Mouse (Mus musculus) neural tube, embryonic 10.5 days (tissue): ENCODE results near the gene Dscaml1.

Experiments
- DNase-seq: peaks from one replicate; pipeline ENCODE4 v3.0.0-alpha.2; 2017; ENCODE audit warnings: low spot score; ENCODE audit errors: extremely low spot score

Gene Dscaml1

DNA sequence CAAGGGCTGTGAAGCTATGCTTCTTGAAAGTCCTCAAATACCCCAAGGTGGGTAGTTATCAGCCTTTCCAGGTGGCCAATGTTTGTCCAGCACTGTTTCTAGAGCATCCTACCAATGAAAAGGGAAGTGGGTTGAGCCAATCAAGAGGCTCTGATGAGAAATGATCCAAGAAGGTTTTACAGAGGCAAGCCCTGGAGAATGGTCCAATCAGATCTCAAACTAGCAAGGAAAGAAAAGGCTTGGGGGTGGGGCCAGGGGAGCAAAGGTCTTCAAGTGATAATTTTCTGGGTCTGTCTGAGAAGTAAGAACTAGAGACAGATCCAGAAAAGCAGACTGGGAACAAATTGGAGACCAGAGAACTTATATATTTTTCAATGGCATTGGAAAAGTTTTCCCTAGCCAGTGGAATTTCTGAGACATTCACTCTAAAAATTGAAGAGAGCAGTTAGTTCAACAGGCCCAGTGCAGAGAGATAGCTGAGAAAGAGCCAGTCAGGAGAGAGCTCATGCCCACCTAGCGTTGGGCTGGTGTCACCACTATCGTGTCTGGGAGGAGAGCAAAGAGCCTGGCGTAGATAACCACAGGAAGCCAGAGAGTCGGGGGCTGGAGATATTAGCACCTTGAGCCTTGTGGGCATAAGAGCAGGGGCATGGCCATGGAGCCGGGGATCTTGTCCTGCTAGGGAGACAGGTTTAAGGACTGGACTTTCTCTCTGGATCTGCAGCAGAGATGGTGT is 140.6 kb downstream of the Dscaml1 start:
- DNase-seq = no peak

GRCm38 (mm10) chr9:45569680-45570079 is 143.3 kb downstream of the Dscaml1 start:
- DNase-seq = no peak

GRCm38 (mm10) chr9:45570346-45570745 is 143.9 kb downstream of the Dscaml1 start:
- DNase-seq = no peak

- no peak for DNase-seq
Observed at GRCm38 (mm10) chr9:45572787-45573492, 146.5 kb downstream of the Dscaml1 start.

DNA sequence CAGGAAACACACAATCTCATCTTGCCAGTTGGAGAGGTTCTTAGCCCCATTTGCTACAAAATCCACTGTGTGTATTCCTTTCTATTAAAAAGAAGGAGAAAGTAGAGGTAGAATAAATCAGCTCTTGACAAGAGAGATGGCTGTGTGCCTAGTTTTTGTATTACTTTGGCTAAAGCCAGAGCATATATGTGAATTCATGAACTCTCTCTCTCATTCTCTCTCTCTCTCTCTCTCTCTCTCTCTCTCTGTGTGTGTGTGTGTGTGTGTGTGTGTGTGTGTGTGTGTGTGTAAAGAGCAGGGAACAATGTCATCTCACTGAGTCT is 147.0 kb downstream of the Dscaml1 start:
- no peak for DNase-seq

DNA sequence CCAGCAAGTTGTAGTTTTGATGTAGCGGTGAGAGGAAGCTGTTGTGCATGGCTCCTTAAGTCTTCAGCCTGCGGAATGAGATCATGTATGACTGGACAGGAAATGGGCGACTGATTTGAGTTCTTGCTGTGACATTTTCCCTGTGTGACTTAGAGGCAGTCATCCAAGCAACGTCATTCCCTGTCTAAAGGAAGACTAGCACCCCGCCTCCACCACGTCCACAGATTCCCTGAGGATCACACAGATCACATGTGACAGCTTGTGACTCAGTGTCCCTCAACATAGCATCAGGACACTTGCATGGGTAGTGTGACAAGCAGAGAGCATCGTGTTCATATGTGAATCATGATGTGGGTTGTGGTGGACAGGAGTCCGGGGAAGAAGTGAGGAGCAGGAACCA is 147.6 kb downstream of the Dscaml1 start:
- DNase-seq = no peak

- DNase-seq = no peak
Observed at GRCm38 (mm10) chr9:45580069-45580795, 153.8 kb downstream of the Dscaml1 start.

DNA sequence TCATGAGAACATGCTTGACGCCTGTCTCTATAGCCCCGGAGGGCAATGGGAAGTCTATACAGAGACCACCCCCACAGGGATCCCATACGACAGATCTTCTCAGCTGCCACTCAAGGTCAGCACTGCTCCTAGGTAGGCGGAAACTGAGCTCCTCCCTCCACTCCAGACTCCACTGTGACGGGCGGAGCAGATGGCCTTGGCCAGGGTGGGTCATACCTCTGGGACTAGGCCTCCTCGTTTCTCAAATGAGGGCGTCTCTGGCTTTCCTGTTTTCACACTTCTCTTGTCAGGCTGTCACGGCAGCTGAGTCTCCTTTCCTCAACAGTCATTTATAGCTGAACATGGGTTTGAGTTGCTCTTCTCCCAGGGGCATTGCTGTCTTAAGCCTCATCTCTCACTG is 160.0 kb downstream of the Dscaml1 start:
- DNase-seq = no peak

DNA sequence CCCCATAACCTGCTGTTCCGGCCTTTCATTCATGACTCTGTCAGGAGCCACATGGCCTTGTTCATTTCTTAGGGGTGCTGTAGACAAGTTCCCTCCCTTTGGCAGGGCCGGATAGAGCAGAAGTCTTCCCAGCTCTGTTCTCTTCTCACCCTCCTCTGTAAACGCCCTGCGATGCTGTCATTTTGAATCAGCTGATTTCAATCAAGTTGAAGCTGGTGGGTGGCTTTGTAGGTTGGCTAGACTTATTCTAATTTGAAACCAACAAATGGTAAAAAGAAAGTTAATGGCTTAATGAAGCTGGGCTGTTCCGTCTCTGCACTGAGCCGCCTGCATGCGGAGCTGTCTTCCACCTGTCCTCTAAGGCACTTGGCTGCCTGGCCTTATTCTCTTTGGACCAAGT is 161.3 kb downstream of the Dscaml1 start:
- DNase-seq = no peak

- peak; percentile 57 for DNase-seq
Observed at GRCm38 (mm10) chr9:45589867-45590266, 163.4 kb downstream of the Dscaml1 start.

GRCm38 (mm10) chr9:45591061-45591460 is 164.6 kb downstream of the Dscaml1 start:
- DNase-seq = no peak

- no peak for DNase-seq
Observed at GRCm38 (mm10) chr9:45592374-45592773, 165.9 kb downstream of the Dscaml1 start.

- no peak for DNase-seq
Observed at GRCm38 (mm10) chr9:45598117-45598516, 171.7 kb downstream of the Dscaml1 start.

- no peak for DNase-seq
Observed at GRCm38 (mm10) chr9:45599377-45599776, 172.9 kb downstream of the Dscaml1 start.

DNA sequence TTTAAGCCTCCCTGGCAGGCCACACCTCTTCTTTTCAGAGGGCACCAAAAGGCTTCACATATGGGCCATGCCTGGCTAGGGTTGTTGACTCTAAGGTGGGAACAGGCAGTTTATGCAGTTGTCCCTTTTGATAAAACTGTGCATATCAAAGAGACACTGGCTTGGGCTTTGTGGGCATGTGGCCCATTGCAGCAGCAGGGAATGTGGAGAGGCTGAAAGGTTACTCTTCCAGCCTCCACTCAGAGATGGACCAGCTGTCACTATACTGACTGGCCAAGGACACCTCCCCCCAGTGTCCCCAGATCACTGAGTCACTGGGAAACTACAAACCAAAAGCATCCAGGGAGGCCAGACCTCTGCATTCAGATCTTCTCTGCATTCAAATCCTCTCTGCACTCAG is 180.9 kb downstream of the Dscaml1 start:
- no peak for DNase-seq

GRCm38 (mm10) chr9:45608097-45609031 is 181.9 kb downstream of the Dscaml1 start:
- no peak for DNase-seq

DNA sequence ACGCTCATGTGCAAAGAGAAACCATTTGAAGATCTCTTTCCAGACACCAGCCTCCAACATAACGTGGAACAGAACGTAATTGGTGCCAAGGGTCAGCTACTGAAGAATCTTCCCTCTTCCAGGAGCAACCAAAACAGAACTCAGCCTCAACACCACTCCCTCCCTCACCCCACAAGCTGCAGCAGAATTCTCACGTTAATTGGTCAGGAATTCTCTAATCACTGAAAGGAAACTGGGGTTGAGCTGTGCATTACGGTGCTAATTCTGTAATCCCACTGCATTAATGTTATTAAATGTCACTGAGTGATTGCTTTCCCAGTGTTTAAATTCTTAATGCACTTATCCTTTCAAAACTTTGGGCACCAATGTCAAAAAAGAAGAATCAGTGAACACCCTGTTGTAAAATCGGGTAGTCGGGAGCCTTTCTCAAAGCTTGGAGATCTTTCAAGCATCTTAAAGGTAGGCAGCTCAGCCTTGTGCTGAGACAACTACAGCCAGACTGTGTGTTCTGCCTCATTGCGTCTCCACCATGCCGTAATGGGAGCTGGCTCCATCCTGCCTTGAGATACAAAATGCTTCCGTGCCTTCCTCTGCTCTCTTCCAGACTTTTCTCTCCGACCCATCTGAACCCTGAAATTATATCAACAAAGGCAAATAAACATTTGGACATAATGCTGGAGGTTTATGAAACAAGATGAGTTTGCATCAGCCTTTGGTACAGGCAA is 184.1 kb downstream of the Dscaml1 start:
- DNase-seq = no peak

DNA sequence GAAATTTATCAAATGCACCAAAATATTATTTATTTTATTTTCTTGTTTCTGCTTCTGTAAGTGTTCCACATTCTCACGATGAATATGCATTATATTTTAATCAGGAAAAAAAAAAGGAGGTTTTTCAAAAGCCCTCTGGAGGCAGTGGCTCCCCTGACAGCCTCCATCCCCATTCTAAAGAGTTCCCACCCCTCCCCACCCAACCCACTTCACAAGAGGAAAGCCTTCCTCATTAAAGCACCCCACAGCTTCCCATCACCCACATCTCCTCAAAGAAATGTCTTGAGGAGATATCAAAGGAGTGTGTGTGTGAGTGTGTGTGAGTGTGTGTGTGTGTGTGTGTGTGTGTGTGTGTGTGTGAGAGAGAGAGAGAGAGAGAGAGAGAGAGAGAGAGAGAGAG is 188.2 kb downstream of the Dscaml1 start:
- no peak for DNase-seq

GRCm38 (mm10) chr9:45617889-45618288 is 191.5 kb downstream of the Dscaml1 start:
- no peak for DNase-seq

- DNase-seq = no peak
Observed at GRCm38 (mm10) chr9:45618443-45618842, 192.0 kb downstream of the Dscaml1 start.

- no peak for DNase-seq
Observed at GRCm38 (mm10) chr9:45620049-45620448, 193.6 kb downstream of the Dscaml1 start.
